Mouse (Mus musculus) left cerebral cortex, adult 11 months (tissue): ENCODE data around the gene Hist1h1e.
"Not testable (repeated sequence)": the region's sequence is repeated elsewhere in the genome, so short reads cannot be mapped to it uniquely, and the experiment has no call there.

ENCODE experiments used
- DNase-seq: peaks from one replicate; pipeline ENCODE4 v3.0.0; 2022; ENCODE audit warnings: low spot score

Hist1h1e gene

DNA sequence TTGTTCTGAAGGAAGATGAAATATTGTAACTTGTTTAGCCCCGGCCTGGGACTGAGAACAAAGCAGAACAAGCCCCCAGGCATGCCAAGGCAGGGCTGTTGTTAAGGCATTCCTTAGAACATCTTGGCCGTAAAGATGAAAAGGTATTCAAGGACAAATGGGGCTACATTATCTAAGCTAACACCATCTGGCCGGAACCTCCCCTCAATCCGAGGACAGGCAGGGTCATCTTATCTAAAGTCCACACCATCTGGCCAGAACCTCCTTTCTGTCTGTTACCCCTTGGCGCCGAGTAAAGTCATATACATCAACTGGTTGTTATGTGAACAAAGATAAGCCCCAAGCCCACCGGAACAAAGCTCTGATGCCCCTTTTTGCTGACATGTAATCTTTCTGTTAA lies 30.5 kb downstream of the Hist1h1e start:
- DNase-seq = not testable (repeated sequence)

DNA sequence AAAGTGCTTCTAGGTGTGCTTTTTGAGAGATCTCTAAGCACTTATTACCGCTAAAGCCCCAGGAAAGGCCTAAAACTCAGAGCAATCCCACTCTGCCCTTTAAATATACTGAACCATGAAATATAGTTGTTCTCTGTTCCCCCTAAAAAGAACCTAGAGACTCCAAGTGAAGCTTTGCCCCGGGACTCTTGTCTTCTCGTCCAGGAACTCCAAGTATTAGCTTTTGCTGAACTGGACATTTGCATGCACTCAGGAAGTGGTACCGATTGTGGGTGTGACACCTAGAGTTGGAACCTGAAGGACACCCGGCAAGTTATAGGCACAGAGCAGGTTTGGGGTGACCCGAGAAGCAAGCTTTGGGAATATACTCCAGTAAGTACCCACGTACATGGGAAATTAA lies 31.2 kb downstream of the Hist1h1e start:
- no peak for DNase-seq

DNA sequence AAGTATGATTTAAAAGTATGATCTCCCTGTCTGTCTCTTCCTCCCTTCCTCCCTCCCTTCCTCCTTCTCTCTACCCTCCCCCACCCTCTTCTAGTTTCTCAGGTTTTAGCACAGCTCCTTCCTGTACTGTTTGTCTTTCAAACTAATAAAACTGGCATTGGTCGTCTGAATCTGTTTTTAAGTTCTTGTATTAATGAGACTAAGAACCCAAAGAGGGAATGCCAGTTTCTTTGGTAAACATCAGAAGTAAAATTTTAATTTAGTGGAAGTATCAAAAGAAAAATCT lies 35.5 kb downstream of the Hist1h1e start:
- DNase-seq = no peak

DNA sequence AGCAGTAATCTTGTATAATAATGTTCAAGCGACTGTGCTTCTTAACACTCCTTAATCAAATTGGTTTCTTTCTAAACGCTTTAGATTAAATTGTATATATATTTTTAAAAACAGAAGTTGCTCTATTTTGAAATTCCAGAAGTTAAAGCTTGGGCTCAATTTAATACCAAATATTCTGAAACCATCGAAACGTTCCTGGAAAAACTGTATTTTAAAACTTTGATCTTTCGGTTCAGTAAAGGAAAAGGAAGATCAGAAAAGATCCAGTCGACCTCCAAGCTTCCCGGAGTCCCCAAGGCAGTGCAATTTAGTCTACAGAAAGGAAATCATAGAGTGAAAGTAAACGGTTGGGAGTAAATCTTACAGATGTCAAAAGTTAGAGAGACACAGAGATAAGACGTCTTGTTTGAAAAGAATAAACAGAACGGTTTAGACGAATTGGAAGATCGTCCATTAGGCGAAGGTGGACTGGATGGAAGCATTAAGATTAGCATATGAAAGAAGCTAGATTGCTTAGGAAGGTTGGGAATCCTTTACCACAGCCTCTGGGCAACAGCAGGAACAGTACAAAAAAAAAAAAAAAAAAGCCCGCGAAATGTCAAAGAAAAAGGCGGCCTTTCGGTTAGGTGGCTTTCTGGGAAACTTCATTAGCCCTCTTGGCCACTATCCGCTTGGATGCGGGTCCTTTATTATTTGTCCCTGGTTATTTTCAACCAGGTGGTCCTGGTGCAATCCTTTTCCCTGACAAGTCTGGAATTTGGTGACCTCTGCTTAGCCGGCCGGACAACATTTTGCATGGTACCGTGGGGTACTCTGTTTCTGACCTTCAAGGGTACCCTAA lies 36.0 kb downstream of the Hist1h1e start:
- DNase-seq = no peak

DNA sequence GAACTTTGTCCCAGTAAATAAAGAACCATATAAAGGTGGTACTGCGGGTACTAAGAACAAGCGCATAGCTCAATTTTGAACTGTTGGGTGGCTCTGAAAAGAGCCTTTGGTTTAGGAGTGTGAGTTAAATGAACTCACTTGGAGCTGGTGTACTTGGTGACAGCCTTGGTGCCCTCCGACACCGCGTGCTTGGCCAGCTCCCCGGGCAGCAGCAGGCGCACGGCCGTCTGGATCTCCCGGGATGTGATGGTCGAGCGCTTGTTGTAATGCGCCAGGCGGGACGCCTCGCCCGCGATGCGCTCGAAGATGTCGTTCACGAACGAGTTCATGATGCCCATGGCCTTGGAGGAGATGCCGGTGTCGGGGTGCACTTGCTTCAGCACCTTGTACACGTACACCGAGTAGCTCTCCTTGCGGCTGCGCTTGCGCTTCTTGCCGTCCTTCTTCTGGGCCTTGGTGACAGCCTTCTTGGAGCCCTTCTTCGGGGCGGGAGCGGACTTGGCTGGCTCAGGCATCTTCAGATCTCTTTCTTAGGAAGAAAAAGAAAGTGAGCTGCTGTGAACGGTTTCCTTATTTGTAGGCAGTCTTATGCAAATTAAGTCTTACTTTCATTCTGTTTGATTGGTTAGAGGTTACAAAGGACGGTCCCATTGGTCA lies 36.8 kb downstream of the Hist1h1e start:
- peak; percentile 85 for DNase-seq

DNA sequence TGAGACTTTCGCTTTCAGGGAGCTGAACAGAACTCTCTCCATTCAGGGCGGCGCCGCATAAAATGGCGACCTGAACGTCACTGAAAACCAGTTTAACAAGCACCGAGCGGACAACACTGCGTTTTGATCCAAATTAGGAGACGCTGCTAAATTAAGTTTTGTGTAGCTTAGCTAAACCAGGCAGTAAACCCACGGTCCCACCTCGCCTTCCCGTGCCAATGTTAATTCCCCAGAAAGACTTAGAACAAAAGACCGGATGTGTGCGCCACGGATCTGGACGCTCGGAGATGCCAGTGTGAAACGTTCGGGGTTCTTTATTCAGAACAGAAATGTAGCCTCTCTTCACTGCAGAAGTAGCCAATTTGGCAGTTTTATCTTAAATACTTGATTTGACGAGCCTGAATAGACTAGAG lies 37.3 kb downstream of the Hist1h1e start:
- no peak for DNase-seq

DNA sequence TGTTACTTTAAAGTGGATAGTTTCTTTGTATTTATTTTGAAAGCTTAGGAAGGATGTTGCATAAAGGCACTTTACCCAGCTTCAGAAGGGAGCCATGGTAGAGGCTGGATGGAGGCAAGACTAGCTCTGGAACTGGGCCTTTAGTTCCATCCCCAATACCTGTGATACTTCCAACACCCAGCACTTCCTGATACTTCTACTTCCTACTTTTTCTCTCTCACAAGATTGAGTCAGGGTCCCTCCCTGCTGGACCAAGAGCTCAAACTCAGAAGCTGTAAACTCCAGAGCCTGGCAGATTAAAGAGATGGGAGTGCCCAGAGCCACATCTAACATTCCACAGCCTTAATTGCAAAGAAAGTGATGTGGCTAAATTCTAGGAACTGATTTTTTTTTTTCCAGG lies 38.0 kb downstream of the Hist1h1e start:
- no peak for DNase-seq

DNA sequence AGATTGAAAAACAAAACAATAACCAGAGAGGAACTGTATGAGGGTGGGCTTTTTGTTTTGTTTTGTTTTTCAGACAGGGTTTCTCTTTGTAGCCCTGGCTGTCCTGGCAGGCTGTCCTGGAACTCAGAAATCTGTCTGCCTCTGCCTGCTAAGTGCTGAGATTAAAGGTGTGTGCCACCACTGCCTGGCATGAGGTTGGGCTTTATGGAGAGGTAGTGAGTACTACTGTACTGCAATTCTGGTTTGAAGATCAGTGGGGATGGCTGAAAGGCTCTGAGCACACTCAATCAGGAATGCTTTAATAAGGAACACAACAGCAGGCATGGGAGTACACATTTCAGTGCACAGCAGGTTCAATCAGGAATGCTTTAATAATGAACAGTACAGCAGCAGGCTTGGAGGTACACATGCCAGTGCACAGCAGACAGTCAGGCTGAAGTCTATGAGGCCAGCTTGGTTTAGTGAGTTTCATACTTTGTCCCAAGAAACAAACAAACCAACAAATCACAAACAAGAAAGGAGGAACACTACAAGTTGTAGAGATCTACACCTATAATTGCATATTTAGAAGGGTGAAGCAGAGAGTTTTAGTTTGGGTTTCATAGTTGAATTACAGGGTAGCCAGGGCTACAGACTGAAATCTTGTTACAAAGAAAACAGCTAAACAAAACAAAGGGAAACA lies 38.8 kb downstream of the Hist1h1e start:
- DNase-seq = no peak

DNA sequence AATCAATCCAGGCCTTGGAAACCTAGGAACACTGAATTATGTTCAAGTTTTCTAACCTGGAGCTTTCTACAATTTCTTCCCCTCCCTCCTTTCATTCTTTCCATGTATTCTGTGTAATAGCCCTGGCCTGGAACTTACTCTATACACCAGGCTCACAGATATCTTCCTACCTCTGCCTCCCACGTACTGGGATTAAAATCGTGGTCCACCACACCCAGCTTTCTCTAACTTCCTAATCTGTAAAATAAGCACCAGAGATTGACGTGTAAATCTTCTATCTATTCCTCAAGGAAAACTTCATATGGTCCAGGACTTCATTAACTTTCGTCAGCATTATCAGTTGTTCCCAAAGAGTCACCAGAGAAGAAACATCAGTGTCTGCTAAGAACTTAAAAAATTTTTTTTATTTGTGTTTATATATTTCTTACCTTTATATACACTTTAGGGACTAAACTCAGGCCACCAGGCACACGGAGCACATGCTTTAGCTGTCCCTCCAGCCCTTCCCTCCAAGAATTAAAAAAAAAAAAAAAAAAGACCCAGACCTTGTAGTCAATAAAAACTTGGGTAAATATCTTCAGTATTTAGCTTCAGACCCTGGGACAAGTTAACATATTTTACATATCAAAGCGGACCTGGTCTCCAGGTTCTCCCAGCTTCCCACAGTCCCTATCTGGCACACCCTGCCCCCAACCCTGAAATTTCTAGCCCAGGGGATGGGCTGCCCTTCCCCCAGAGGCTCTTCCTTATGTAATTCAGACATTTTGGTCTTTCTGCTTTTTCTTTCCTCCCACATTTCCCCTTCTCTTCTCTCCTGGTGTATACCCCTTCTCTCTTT lies 39.9 kb downstream of the Hist1h1e start:
- no peak for DNase-seq

DNA sequence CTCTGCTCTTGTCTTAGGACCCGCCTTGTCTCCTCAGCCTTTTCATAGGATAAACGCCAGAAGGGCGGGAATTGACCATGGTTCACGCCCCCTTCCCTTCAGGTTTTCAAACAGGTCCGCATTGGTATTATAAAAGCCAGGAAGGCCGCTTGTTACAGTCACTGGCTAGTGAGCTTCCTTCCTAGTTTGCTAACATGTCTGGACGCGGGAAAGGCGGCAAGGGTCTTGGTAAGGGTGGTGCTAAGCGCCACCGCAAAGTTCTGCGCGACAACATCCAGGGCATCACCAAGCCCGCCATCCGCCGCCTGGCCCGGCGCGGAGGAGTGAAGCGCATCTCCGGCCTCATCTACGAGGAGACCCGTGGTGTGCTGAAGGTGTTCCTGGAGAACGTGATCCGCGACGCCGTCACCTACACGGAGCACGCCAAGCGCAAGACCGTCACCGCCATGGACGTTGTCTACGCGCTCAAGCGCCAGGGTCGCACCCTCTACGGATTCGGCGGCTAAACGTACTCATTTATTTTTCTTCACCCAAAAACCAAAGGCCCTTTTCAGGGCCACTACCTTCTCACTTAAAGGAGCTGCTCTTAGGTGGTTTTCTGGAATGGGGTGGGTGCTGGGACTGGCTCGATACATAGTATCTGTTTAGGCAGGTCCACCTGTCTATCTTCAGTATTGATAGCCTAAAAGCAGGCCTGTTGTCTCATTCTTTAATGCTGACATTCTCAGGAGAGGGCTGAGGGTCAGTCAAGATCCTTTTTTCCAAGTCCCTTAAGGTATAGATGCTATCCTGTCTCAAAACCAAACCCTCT lies 40.7 kb downstream of the Hist1h1e start, which contains the start of gene Hist1h4d:
TSS of gene Hist1h4d (plus strand) at position 191 of the 811 bp plus-strand sequence.
- peak; percentile 95 for DNase-seq

DNA sequence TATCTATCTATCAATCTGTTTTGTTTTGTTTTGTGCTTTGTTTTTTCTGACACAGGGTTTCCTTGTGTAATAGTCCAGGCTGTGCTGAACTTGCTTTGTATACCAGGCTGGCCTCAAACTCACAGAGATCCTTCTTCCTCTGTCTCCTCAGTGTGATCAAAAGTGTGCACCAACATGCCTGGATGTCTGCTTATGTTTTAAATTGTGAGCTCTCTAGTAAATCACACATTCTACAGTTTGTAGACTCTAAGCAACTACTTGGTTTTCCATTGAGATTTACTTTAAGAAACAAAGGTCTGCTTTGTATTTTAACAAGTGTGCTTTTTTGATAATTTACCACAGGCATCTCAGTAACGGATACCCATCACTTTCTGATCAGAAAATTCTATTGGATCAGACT lies 44.5 kb downstream of the Hist1h1e start:
- DNase-seq = no peak

DNA sequence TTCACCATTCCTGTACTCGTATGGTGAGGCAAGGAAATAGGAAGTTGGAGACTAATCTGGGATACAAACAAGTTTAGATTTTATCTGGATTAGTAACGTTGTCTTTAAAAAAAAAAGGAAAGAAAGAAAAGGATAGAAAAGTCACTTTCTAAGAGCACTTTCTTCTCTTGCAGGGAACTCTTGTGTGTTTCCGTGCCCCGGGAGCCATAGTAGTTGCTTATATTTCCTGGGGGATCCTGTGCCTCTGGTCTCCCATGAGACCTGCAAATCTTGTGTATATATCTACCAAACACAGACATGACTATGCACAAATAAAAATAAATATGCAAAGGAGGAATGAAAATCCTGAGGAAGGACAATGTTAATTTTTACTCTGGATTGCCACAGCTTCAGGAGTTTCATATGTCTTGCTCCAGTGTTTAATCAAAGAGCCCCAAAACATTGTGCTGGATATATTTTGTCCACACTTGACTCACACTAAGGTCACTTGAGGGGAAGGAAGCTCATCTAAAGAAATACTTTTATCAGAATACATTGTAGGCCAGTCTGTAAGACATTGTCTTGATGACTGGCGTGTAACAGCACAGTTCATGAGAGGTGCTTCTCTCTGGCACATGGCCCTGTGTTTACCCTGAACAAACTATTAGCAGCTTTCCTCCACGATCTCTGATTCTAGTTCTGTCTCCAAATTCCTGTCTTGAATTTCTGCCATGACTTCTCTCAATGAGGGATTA lies 45.3 kb downstream of the Hist1h1e start:
- DNase-seq = no peak

DNA sequence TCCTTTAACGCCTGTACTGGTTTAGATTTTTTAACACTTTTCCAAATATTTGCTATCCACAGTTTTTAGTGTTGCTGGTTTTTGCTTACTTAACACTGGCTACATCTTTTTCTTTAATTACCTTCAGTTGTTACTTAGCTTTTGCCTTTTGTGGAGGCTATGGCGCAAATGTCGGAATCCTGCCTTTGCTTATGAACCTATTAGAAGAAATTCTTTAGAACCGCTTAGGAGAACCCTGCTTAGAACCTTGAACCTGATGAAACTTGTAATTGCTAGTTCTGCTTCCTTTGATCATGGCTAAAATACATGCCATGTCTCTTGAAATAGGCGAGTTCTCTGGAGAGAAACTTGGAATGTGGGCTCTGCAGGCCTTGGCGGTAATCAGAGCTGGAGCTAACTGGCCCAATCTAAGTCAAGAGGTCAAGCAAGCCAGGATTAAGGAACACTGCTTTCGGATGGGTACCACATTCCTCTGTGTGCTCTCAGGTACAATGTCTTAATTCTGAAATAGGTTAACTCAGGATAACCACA lies 45.9 kb downstream of the Hist1h1e start:
- DNase-seq = no peak

DNA sequence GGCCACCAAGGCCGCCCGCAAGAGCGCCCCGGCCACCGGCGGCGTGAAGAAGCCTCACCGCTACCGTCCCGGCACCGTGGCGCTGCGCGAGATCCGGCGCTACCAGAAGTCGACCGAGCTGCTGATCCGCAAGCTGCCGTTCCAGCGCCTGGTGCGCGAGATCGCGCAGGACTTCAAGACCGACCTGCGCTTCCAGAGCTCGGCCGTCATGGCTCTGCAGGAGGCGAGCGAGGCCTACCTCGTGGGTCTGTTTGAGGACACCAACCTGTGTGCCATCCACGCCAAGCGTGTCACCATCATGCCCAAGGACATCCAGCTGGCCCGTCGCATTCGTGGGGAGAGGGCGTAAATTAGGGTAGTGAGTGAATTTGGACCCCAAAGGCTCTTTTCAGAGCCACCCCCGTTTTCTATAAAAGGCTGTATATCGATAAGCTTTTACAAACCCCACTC lies 46.5 kb downstream of the Hist1h1e start:
- not testable (repeated sequence) for DNase-seq

DNA sequence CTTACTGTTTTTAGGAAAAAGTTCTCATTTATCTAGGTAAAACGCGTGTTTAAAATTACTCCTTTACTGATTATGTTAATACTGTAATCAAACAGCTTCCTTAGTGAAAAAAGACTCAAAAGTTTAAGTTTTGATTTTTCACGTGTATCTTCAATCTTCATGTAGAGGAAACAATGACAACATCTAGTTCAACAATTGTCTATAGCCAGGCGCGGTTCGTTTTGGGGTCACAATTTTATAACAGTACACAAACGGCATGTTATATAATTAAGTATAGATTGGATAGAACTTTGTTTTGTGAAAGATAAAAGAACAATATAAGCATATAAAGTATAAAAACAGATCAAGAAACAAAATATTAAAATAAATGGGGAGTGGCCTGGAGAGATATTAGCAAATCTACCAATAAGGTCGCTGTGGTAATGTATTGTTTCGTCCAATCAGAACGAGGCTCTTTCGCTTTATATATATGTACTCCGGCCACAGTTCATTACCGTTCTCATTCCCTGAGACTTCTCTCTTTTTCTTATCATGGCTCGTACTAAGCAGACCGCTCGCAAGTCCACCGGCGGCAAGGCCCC lies 47.0 kb downstream of the Hist1h1e start, which contains the start of gene Hist1h3d:
TSS of gene Hist1h3d (plus strand) at position 493 of the 581 bp plus-strand sequence.
- peak; percentile 80 for DNase-seq

DNA sequence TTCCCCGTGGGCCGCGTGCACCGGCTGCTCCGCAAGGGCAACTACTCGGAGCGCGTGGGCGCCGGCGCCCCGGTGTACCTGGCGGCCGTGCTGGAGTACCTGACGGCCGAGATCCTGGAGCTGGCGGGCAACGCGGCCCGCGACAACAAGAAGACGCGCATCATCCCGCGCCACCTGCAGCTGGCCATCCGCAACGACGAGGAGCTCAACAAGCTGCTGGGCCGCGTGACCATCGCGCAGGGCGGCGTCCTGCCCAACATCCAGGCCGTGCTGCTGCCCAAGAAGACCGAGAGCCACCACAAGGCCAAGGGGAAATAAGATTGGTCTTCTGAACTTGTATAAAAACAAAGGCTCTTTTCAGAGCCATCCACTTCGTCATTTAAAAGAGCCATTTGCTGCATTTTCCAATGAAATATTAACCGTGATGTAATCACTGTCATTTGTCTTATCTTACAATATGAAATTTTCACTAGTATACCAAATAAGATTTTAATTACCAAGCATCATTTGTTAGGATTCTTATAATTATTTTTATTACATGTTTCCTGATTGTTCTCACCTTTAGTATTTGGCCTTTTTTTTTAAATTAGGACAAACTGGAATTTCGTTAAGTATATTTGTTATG lies 47.7 kb downstream of the Hist1h1e start:
- not testable (repeated sequence) for DNase-seq

DNA sequence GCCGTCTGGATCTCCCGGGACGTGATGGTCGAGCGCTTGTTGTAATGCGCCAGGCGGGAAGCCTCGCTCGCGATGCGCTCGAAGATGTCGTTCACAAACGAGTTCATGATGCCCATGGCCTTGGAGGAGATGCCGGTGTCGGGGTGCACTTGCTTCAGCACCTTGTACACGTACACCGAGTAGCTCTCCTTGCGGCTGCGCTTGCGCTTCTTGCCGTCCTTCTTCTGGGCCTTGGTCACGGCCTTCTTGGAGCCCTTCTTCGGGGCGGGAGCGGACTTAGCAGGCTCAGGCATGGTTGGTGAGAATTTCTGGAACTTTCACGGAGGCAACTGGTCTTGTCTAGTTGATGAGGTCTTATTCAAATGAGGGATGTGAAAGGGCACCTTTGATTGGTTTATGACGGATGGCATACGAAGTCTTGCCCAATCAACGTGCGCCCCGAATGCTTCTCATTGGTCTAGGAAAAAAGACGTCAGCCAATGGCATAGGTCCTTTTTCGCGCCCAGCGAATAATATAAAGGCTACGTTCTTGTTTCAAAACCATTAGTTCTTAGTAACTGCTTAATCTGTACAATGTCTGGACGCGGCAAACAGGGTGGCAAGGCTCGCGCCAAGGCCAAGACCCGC lies 48.3 kb downstream of the Hist1h1e start, which contains the start of the genes Hist1h2bf and Hist1h2ad:
TSS of gene Hist1h2bf (minus strand) at position 299 of the 627 bp plus-strand sequence.
TSS of gene Hist1h2ad (plus strand) at position 484 of the 627 bp plus-strand sequence.
- peak; percentile 95 for DNase-seq
